Mouse (Mus musculus) neural tube, embryonic 11.5 days (tissue): ENCODE measurements at regions not wholly inside any gene's neighbourhood (a gene's known extent, or its start where the extent isn't known, plus 50 kb on each side); places are given as distances from the start of the nearest gene placed in this dataset.
A peak's percentile ranks its signal among the peaks of the same experiment; 100 is the strongest.

Experiments
- ATAC-seq: fragments of 200-750 bp; cut with Nextera tagmentation; 2 replicates; pipeline ENCODE4 v1.8.0; 2017; ENCODE audit warnings: moderate number of reproducible peaks, mild to moderate bottlenecking, moderate TSS enrichment, moderate library complexity; ENCODE audit not compliant: insufficient read depth, low FRiP score, low TSS enrichment
- DNase-seq: peaks from one replicate; pipeline ENCODE4 v3.0.0-alpha.2; 2015; ENCODE audit warnings: low spot score
- H3K27ac ChIP-seq: fragments of 300-500 bp; sonication (generic); 2 replicates; pipeline ENCODE4 v1.5.1; 2014; ENCODE audit warnings: low read depth, mild to moderate bottlenecking, low read length
- H3K27me3 ChIP-seq: fragments of 300-500 bp; sonication (generic); 2 replicates; pipeline ENCODE4 v1.6.1; 2014; ENCODE audit warnings: mild to moderate bottlenecking, low read length, mixed read lengths; ENCODE audit not compliant: control insufficient read depth, insufficient read depth
- H3K36me3 ChIP-seq: fragments of 300-500 bp; sonication (generic); 2 replicates; pipeline ENCODE4 v1.6.1; 2014; ENCODE audit warnings: mild to moderate bottlenecking, low read length, moderate library complexity, mixed read lengths; ENCODE audit not compliant: control insufficient read depth, insufficient read depth
- H3K4me1 ChIP-seq: fragments of 300-500 bp; sonication (generic); 2 replicates; pipeline ENCODE4 v1.6.1; 2014; ENCODE audit warnings: low read length, mixed read lengths; ENCODE audit not compliant: control insufficient read depth, insufficient read depth
- H3K4me2 ChIP-seq: fragments of 300-500 bp; sonication (generic); 2 replicates; pipeline ENCODE4 v1.6.1; 2014; ENCODE audit warnings: low read depth, mild to moderate bottlenecking, moderate library complexity
- H3K4me3 ChIP-seq: fragments of 300-500 bp; sonication (generic); 2 replicates; pipeline ENCODE4 v1.5.1; 2014; ENCODE audit warnings: low read depth, low read length
- H3K9ac ChIP-seq: fragments of 300-500 bp; sonication (generic); 2 replicates; pipeline ENCODE4 v1.6.1; 2014; ENCODE audit warnings: mild to moderate bottlenecking, low read length
- H3K9me3 ChIP-seq: fragments of 300-500 bp; sonication (generic); 2 replicates; pipeline ENCODE4 v1.6.1; 2016; ENCODE audit warnings: low read length; ENCODE audit not compliant: control insufficient read depth
- WGBS: fragments of 180-500 bp; shearing (Covaris S2); extraction: QIAGEN DNeasy Blood & Tissue Kit; methylation state at CpG from one replicate; pipeline ENCODE4 v1.1.7; 2014; 5-methylcytosine and 5-hydroxymethylcytosine counted together

DNA sequence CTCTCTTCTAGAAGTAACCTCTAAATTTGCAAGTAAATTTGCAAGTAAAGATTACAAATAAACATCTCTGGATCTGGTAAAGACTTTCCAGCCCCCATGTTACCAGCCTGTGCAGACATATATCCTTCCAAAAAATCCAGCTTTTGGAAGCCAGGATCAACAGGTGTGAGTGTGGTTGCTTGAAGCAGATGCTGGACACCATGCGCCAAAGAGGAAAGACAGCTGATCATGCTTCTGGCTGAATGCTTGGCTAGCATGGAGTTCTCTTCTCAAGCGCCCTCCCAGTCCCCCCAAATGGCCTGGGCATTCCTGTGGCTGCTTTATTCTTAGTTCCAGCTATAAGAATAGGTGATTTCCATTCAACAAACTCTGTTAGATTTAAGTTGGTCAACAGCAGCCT lies 404.9 kb downstream of the Gm45692 start:
- Histone ChIP-seq H3K9me3 (no peaks in the 10 kb centered on the region), H3K4me3 (no peak overlapping the region), H3K36me3 (no peaks in the 10 kb centered on the region), H3K27me3 (no peaks in the 10 kb centered on the region), H3K9ac (no peak overlapping the region), H3K27ac (no peak overlapping the region), H3K4me2 (no peak overlapping the region), H3K4me1 (peaks cover 10% of the 10 kb centered on the region)
- WGBS: 96% methylated on average over 2 of the region's 2 CpGs
- DNase-seq (no peak), ATAC-seq (no peak)

DNA sequence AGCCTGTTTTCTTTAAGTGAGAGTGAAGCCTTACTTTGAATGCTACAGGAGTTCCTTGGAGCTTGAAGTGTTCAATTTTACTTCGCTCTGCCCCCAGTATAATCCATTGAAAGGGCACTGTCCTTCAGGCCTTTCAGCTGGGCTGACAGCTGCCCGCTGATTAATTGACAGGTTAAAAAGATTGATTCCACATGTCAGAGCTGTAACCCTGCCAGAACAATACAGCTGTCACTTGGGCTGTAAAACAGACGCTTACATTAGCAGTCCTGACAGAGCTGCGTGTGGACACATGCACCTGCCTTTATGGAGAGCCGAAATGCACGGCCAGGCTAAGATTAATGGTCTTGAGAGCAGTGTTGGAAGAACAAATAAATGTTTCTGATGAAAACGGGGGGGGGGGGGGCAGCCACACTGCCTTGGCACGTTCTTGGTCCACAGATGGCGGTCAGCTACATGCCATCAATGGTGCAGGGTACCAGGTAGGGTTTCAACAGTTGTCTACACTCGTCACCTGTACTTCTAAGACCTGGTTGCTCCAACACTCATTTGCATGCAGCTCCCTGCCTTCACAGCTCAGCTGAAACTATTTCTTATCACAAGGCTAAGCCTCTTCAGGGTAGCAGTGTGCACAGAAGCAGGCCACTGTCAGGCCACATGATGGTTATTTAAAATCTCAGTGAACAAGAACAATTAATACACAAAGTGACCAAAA lies 407.3 kb downstream of the Gm45692 start:
- H3K36me3 ChIP-seq: no peaks in the 10 kb centered on the region
- DNase-seq: peak; percentile 36
- no peak overlapping the region for H3K4me3 ChIP-seq
- no peaks in the 10 kb centered on the region for H3K27me3 ChIP-seq
- no peak overlapping the region for H3K4me2 ChIP-seq
- H3K27ac ChIP-seq: no peak overlapping the region
- 15% methylated on average over 10 of the region's 10 CpGs for WGBS
- H3K9me3 ChIP-seq: no peaks in the 10 kb centered on the region
- no peak overlapping the region for H3K9ac ChIP-seq
- ATAC-seq: peak; percentile 89
- H3K4me1 ChIP-seq: peaks cover 10% of the 10 kb centered on the region

DNA sequence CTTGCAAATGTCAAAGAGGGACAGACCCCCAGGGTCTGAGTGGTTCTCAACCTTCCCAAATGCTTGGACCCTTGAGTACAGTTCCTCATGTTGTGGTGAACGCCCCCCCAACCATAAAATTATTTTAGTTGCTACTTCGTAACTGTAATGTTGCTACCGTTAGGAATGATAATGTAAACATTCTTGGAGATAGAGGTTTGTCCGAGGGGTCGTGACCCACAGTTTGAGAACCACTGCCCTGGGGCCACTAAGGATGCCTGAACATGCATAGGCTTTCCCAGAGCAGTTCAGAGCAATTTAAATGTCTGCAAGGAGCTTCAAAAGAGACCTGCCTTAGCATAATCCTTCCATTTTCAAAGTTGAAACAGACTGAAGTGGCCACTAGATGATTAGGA lies 407.8 kb downstream of the Gm45692 start:
- no peak overlapping the region for H3K4me3 ChIP-seq
- H3K4me2 ChIP-seq: no peak overlapping the region
- H3K36me3 ChIP-seq: no peaks in the 10 kb centered on the region
- WGBS: 51% methylated on average over 5 of the region's 5 CpGs
- peaks cover 10% of the 10 kb centered on the region for H3K4me1 ChIP-seq
- H3K27me3 ChIP-seq: no peaks in the 10 kb centered on the region
- no peak overlapping the region for H3K9ac ChIP-seq
- H3K27ac ChIP-seq: no peak overlapping the region
- no peaks in the 10 kb centered on the region for H3K9me3 ChIP-seq
- no peak for DNase-seq
- no peak for ATAC-seq

DNA sequence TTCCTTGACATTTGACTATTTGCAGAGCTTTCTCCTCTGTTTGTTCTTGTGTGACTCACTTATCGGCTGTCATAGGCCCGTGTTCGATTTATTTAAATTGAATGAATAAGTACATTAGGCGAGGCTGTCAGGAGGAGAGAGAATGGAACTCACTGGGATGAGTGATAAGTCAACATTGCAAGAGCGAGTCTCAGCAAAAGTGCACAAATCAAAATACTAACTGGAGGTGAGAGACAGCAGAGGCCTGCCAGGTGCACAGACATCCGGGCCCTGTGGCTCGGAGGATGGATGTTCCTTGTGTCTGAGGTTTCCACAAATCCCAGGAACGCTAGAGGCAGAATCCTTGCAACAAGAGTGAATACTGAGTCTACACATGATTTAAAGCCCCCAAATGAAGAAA lies 410.6 kb downstream of the Gm45692 start:
- H3K36me3 ChIP-seq: no peaks in the 10 kb centered on the region
- peaks cover 10% of the 10 kb centered on the region for H3K4me1 ChIP-seq
- H3K27me3 ChIP-seq: no peaks in the 10 kb centered on the region
- no peak overlapping the region for H3K4me2 ChIP-seq
- WGBS: 79% methylated on average over 8 of the region's 8 CpGs
- no peak overlapping the region for H3K4me3 ChIP-seq
- ATAC-seq (no peak), DNase-seq (no peak)
- no peak overlapping the region for H3K9ac ChIP-seq
- no peaks in the 10 kb centered on the region for H3K9me3 ChIP-seq
- H3K27ac ChIP-seq: no peak overlapping the region

GRCm38 (mm10) chr8:26533444-26534421 lies 414.4 kb downstream of the Gm45692 start:
- WGBS: 76% methylated on average over 22 of the region's 22 CpGs
- Histone ChIP-seq H3K36me3 (no peaks in the 10 kb centered on the region), H3K4me3 (no peak overlapping the region), H3K27ac (no peak overlapping the region), H3K4me1 (no peaks in the 10 kb centered on the region), H3K4me2 (no peak overlapping the region), H3K9ac (no peak overlapping the region), H3K9me3 (no peaks in the 10 kb centered on the region), H3K27me3 (no peaks in the 10 kb centered on the region)
- ATAC-seq: no peak
- no peak for DNase-seq

DNA sequence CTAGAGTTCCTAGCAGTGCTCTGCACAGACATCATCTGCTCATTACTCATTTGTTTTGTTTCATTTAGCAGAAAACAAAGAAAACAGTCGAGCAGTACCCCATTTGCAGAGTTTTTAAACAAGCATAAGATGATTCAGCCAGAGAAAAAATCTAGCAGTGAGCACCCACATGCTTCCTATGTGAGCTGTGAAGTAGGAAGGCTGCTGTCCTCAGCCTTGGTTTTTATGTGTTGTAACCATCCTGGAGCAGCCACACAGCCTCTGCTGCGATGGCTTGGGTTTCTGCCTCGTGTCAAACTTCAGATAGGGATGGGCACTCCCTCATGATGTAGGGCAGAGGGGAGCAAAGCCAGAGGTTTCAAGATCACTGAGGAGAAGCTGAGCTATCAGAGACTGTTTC lies 416.5 kb downstream of the Gm45692 start:
- WGBS: 63% methylated on average over 3 of the region's 3 CpGs
- DNase-seq: no peak
- ATAC-seq: no peak

GRCm38 (mm10) chr8:26553691-26554090 lies 423.4 kb upstream of the Zfp703 start:
- Histone ChIP-seq H3K4me2 (no peak overlapping the region), H3K9me3 (no peaks in the 10 kb centered on the region), H3K4me3 (no peak overlapping the region), H3K4me1 (no peaks in the 10 kb centered on the region), H3K27me3 (no peaks in the 10 kb centered on the region), H3K9ac (no peak overlapping the region), H3K36me3 (no peaks in the 10 kb centered on the region), H3K27ac (no peak overlapping the region)
- WGBS: 85% methylated on average over 5 of the region's 5 CpGs
- no peak for ATAC-seq
- DNase-seq: no peak

More for the DNA sequence above, 416.5 kb downstream of the Gm45692 start:
- Histone ChIP-seq H3K9ac (no peak overlapping the region), H3K27me3 (no peaks in the 10 kb centered on the region), H3K4me2 (no peak overlapping the region), H3K9me3 (no peaks in the 10 kb centered on the region), H3K27ac (no peak overlapping the region), H3K4me1 (no peaks in the 10 kb centered on the region), H3K4me3 (no peak overlapping the region), H3K36me3 (no peaks in the 10 kb centered on the region)

GRCm38 (mm10) chr8:26559196-26559595 lies 417.9 kb upstream of the Zfp703 start:
- H3K4me1 ChIP-seq: 0 out of 2 replicates have a peak, but pooled peaks cover 2% of the 10 kb centered on the region
- 51% methylated on average over 5 of the region's 5 CpGs for WGBS

More at GRCm38 (mm10) chr8:26559196-26559595, 417.9 kb upstream of the Zfp703 start:
- H3K27me3 ChIP-seq: no peaks in the 10 kb centered on the region
- no peak overlapping the region for H3K4me2 ChIP-seq
- no peaks in the 10 kb centered on the region for H3K36me3 ChIP-seq
- H3K4me3 ChIP-seq: no peak overlapping the region
- ATAC-seq: no peak
- no peak for DNase-seq
- H3K9me3 ChIP-seq: no peaks in the 10 kb centered on the region
- H3K27ac ChIP-seq: no peak overlapping the region
- H3K9ac ChIP-seq: no peak overlapping the region
